Mouse (Mus musculus) cerebellum, postnatal 4 days (tissue): Measurements from ENCODE around the gene C2cd5.

Source experiments
- DNase-seq, 2 experiments: peaks; one replicate each; pipeline ENCODE4 v3.0.0; 2022; ENCODE audit warnings: low spot score in 2 of 2, mixed read lengths in 1 of 2

The C2cd5 gene

GRCm38 (mm10) chr6:142979665-142980660 lies 120.0 kb downstream of the C2cd5 start:
- DNase-seq = no peak

DNA sequence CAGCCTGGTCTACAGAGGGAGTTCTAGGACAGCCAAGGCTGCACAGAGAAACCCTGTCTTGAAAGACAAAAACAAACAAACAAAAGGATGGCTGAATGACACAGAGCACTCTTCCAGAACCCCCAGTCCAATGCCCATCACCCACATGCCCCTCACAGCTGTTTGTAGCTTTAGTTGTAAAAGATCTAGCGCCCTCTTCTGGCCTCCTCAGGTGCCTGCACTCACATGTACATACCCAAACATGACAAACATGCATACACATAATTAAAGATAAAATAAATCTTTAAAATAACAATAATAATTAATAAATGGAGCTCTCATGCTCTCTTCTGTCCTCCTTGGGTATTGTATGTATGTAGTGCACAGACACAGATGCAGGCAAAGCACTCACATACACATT lies 122.7 kb downstream of the C2cd5 start:
- DNase-seq = no peak

DNA sequence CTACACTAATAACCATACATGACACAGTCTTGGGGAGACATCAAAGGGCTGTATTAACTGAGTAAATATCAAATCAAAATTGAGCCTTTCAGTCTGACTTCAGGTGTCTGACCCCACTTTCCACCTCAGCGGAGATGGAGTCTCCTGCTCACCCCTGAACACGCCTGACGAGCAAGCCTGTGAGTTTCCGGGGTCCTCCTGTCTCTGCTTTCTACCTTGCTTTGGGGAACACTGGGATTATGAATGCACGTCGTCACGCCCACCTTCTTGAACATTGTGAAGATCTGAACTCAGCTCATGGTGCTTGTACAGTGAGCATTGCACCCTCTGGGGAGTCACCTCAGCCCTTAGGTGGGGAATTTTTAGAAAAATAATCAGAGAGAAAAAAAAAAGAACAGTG lies 126.7 kb downstream of the C2cd5 start:
- DNase-seq = no peak

DNA sequence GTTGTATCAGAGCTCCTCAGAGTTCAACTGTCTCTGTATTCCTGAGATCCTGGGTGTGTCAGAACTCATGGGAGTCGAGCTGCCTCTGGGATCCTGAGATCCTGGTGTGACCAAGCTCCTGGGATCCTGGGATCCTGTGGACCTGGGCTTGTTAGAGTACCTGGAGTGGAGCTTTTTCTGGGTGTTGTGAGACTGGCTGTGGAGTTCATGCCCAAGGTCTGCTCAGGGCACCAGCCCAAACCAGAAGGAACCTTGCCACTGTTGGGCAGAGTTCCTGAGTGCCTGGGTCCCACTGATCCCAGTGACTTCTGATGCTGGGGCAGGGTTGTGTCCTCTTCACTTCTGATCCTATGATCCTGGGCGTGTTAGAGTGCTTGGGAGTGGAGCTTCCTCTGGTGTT lies 127.7 kb downstream of the C2cd5 start:
- DNase-seq = no peak

DNA sequence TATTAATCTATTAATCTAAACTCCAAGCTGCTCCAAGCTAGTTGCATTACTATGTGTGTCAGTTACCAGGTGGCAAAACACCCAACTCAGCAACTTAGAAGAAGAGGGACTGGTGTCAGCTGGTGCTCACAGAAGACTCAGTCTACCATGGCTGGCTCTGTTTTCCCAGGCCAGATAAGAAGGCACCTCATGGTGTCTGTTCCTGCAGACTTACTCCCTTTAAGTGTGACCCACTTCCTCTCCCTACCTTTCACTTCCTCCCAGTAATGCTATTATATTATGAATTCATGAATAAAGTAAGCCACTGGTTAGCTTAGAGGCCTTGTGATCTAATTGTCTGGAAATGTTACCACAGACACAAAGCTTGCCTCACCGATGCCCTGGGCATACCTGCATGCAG lies 132.5 kb downstream of the C2cd5 start:
- no peak for DNase-seq

DNA sequence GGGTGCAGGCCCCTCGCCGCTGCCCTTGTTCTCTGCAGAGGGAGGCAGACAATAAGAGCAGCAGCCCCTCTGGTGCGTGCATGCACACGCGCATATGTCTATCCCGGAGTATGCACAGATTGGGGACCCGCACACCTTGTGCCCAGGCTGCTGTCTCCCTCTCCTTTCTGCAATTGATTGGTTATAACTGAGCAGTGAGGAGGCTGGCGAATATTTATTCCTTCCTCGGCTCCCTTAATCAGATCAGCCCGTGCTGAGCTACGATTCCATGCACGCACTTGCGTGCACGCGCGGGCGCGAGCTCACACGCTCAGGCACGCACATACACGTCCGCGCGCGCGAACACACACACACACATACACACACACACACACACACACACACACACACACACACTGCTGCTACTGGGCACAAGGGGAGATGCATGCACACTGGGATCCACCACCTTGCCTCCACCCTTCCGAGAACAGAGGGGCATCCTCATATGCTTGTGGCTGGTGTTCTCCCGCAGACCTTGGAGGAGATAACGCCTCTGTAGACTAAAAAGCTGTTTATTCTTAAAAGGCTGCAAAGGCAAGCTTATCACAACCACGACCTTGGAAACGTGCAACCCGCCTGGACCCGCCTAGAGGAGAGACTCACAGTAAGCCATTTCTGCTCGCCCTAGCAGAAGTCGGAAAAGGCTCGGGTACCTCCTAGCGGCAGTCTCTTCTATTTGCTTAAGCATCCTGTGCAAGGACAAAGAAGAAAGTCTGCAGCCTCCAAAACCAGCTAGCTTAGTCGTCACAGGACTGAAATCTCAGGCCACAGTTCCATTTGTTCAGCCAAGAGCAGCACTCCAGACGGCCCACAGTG lies 135.2 kb downstream of the C2cd5 start:
- peak; percentile 45 to 78 for DNase-seq

DNA sequence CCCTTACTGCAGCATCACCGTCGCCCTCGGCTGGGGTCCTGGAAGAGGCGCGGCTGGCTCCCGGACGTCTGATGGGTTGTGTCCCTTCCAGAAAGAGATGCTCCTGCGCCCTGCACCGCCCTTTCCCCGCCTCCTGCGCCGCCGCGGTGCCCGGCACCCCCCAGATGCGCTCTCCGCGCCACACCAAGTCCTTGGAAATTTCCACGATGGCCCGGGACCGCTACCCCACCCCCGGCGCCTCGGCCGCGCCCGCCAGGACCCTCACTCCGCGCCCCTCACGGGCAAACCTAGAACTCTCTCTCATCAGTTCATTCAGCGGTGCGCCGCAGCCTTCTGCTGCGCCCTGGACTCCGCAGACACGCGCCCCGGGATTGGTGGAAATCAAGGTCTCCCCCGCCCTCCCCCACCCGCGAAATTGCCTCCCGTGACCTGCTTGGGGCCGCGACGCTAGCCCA lies 135.8 kb downstream of the C2cd5 start, which contains the start of gene St8sia1:
Gene St8sia1, minus strand, starts transcription at position 377 of the 455 bp plus-strand sequence.
- DNase-seq = peak in 1 of 2 experiments; percentile 63

DNA sequence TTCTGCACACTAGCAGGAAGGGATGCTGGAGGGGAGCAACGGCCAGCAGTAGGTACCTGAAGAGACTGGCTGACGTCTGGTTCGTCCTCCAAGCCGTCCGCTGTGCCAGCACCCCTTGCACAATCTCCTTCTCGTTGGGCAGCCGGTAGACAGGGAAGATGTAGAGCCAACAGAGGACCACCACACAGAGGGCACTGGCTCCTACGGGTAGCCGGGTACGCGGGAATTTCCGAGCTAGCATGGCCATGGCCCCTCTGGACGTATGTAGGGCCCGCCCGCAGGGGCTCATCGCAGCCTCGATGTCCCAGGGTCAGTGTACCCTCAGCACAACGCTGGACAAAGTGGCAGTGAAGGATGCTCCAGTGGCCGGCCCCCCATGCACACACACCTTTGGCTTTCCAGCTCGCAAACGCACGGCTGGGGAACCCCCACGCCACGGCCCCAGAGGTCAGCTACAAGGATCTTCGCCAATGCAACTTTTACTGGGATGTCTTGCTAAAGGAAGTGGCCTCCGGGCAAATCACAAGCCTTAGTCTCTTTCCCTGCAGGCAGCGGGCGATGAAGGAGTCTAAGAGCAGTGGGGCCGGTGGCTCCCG lies 136.4 kb downstream of the C2cd5 start:
- peak in 1 of 2 experiments; percentile 29 for DNase-seq

DNA sequence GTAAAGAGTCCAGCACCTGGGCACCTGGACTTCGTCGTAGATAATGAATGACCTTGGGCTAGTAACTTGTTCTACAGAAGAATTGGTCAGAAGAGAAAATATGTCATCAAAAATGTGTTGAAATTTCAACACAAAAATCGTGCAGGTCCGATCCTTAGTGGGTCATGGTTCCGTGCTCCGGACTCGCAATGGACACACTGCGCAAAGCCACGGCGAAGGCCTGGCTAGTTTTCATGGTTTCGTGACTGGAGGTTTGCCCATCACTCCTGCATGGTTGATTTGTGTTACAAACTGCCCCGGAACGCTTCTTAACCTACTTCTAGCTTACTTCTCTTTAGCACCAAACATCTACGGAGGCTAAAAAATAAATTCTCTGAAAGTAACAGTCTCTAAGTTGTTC lies 137.1 kb downstream of the C2cd5 start:
- no peak for DNase-seq

DNA sequence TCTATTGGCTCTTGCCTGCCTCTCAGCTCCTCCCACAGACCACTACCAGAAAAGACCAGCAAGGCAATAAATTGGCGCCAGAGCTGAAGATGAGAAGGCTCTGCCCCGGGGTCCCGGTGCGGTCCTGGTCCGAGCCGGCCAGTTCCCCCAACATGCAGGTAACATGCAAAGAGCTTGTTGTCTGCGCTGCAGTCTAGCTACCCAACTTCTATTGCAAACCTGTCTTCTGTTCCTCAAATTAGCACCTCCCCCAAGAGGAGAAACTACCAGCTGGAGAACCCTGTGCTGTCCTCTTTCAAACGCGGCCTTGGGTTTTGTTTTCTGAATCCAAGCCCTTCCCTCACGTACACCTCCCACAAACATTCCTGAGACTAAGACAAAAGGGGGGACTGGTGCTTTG lies 137.5 kb downstream of the C2cd5 start:
- DNase-seq = no peak

DNA sequence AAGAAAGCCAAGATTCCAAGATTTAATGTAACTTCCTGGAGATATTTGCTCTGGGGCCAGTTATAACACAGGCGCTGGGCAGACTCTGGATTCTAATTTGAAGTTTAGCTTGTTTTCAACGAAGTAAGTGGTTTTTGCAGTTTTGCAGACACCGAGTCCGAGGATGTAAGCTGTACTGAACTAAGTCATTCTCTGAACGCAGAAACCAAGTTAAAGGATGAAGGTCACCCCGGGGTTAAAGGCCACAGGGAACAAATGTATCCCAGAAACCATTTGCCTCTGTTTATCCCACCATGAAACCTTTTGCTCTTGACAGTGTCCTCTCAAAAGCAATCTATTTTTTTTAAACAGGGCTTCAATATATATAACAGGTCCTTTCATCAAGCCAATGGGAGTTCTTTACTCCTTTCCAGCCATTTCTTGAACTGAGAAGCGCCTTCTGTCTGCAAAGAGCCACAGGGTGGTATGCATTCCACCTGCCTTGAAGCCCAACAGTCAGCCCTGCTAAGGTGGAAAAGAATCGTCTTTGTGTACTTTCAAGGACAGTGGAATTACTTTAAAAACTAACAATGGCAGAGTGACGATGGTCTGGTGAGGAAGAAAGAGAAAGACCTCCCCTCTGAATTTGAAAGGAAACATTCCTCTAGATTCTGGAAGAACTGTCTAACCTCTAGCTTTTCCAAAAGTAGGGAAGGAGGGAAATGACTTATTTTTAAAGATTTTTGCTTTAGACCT lies 138.1 kb downstream of the C2cd5 start:
- DNase-seq = no peak
